Mouse (Mus musculus): ENCODE measurements around the gene P4ha2. TPM values are rescaled to one million over a fixed set of nuclear protein-coding genes. Genes with fewer than 3 reads are reported as not detected.

P4ha2 gene
- total RNA-seq, 2 experiments from 2014 or later: 21.1 to 22.4 TPM

Other genes starting within 250 kb of the P4ha2 start
- 1 to 10 TPM; 2.4 to 4.1 TPM for gene Gm12216, start 240.8 kb upstream of the P4ha2 start, total RNA-seq (2021)
- 10 to 100 TPM; 12.4 to 13.5 TPM for gene Slc22a5, start 208.4 kb upstream of the P4ha2 start, total RNA-seq (2021)
- 1 to 10 TPM; 2.9 to 4.2 TPM for gene Slc22a21, start 119.8 kb upstream of the P4ha2 start, total RNA-seq (2021)
- gene Slc22a4, start 72.0 kb upstream of the P4ha2 start, total RNA-seq (2021): 1 to 10 TPM; 7.2 to 7.3 TPM
- gene Pdlim4, start 31.1 kb upstream of the P4ha2 start, total RNA-seq (2021): 10 to 100 TPM; 17.7 to 17.9 TPM
- gene Csf2, start 149.6 kb downstream of the P4ha2 start, total RNA-seq (2021): not detected
- gene Il3, start 167.2 kb downstream of the P4ha2 start, total RNA-seq (2021): not detected
- gene Acsl6, start 203.7 kb downstream of the P4ha2 start, total RNA-seq (2021): 100 to 1,000 TPM; 173 TPM

Data from layer of hippocampus, postnatal 14 days (tissue).